In genomic region chr6:125603678-125604462, GRCm38 (mm10) we compare ENCODE assay signal across 9 mouse cellular contexts. TPM values are rescaled to one million over a fixed set of nuclear protein-coding genes. Genes with fewer than 3 reads are reported as not detected.
A peak's percentile ranks its signal among the peaks of the same experiment; 100 is the strongest.
DNase-seq lines count a peak whose midpoint lies in the region; ATAC-seq lines count a peak whose summit lies in the region.
"Had no signal": no experiment of that assay in that cellular context is flagged by ENCODE, and none has a peak within 500 bp of the region (broad histone marks: within the 10 kb centered on the region; RNA-seq: fewer than 3 reads in every experiment).

No protein-coding gene starts in this region.

- no peak for ATAC-seq in midbrain, embryonic 16.5 days
- no peak for ATAC-seq in limb, embryonic 12.5 days (ENCODE audit: insufficient number of reproducible peaks, insufficient read depth, low FRiP score, low TSS enrichment, low read depth)
- ATAC-seq in neural tube, embryonic 15.5 days (ENCODE audit: low FRiP score): no peak; the same call in 1 of the 2 replicates

- peaks cover 20% of the 10 kb centered on the region for H3K27me3 ChIP-seq in midbrain, embryonic 10.5 days (ENCODE audit: low read depth, poor library complexity, severe bottlenecking)
- no peaks in the 10 kb centered on the region for H3K27me3 ChIP-seq in midbrain, embryonic 16.5 days (ENCODE audit: control insufficient read depth, insufficient read depth, low read depth, low read length)
- H3K27me3 ChIP-seq in limb, embryonic 12.5 days: peaks cover 23% of the 10 kb centered on the region
- peaks cover 4% of the 10 kb centered on the region; the same call in 1 of the 2 replicates for H3K27me3 ChIP-seq in neural tube, embryonic 15.5 days (replicated peaks)

- DNase-seq in gastrocnemius, postnatal 10 days: peak; percentile 15
- no peak for DNase-seq in gastrocnemius, postnatal 25 days
- DNase-seq in midbrain, embryonic 10.5 days (ENCODE audit: low spot score): no peak
- no peak for DNase-seq in adrenal gland, postnatal 36 days
- no peak for DNase-seq in cerebellum, adult 18-20 months

- no peaks in the 10 kb centered on the region for H3K9me3 ChIP-seq in midbrain, embryonic 10.5 days (replicated peaks)
- H3K9me3 ChIP-seq in midbrain, embryonic 16.5 days (replicated peaks; ENCODE audit: control insufficient read depth, low read length, poor library complexity, severe bottlenecking): no peaks in the 10 kb centered on the region
- no peaks in the 10 kb centered on the region for H3K9me3 ChIP-seq in limb, embryonic 12.5 days
- H3K9me3 ChIP-seq in neural tube, embryonic 15.5 days (replicated peaks): no peaks in the 10 kb centered on the region

- peaks cover 13% of the 10 kb centered on the region for H3K4me1 ChIP-seq in midbrain, embryonic 10.5 days
- H3K4me1 ChIP-seq in midbrain, embryonic 16.5 days (ENCODE audit: control insufficient read depth, insufficient read depth, low read length): peaks cover 4% of the 10 kb centered on the region; the same call in 1 of the 2 replicates
- peaks cover 14% of the 10 kb centered on the region for H3K4me1 ChIP-seq in limb, embryonic 12.5 days (replicated peaks)
- peaks cover 11% of the 10 kb centered on the region for H3K4me1 ChIP-seq in neural tube, embryonic 15.5 days

- no peak overlapping the region for H3K27ac ChIP-seq in midbrain, embryonic 10.5 days (replicated peaks)
- no peak overlapping the region for H3K27ac ChIP-seq in midbrain, embryonic 16.5 days (ENCODE audit: low read length)
- no peak overlapping the region for H3K27ac ChIP-seq in limb, embryonic 12.5 days
- H3K27ac ChIP-seq in neural tube, embryonic 15.5 days (replicated peaks): no peak overlapping the region

- no peak overlapping the region for H3K9ac ChIP-seq in midbrain, embryonic 16.5 days (ENCODE audit: low read depth, low read length)
- no peak overlapping the region for H3K9ac ChIP-seq in limb, embryonic 12.5 days (replicated peaks)
- no peak overlapping the region for H3K9ac ChIP-seq in neural tube, embryonic 15.5 days (replicated peaks)

- no peaks in the 10 kb centered on the region for H3K36me3 ChIP-seq in midbrain, embryonic 10.5 days
- H3K36me3 ChIP-seq in midbrain, embryonic 16.5 days (ENCODE audit: control insufficient read depth, insufficient read depth, low read length): no peaks in the 10 kb centered on the region
- H3K36me3 ChIP-seq in limb, embryonic 12.5 days: no peaks in the 10 kb centered on the region
- no peaks in the 10 kb centered on the region for H3K36me3 ChIP-seq in neural tube, embryonic 15.5 days

- H3K4me3 ChIP-seq in midbrain, embryonic 10.5 days: peak overlapping the region; percentile 23
- no peak overlapping the region for H3K4me3 ChIP-seq in midbrain, embryonic 16.5 days (ENCODE audit: low read depth, low read length)
- no peak overlapping the region for H3K4me3 ChIP-seq in limb, embryonic 12.5 days (replicated peaks)
- H3K4me3 ChIP-seq in neural tube, embryonic 15.5 days (replicated peaks): no peak overlapping the region

- 83% methylated on average over 26 of the region's 26 CpGs for WGBS in midbrain, embryonic 10.5 days
- 81% methylated on average over 26 of the region's 26 CpGs for WGBS in midbrain, embryonic 16.5 days
- WGBS in limb, embryonic 12.5 days: 80% methylated on average over 26 of the region's 26 CpGs
- WGBS in neural tube, embryonic 15.5 days: 81% methylated on average over 26 of the region's 26 CpGs

- no peak overlapping the region for H3K4me2 ChIP-seq in midbrain, embryonic 16.5 days (ENCODE audit: low read length)
- H3K4me2 ChIP-seq in limb, embryonic 12.5 days: peak overlapping the region; percentile 40; the same call in 1 of the 2 replicates
- H3K4me2 ChIP-seq in neural tube, embryonic 15.5 days: peak overlapping the region; percentile 31

RNA-seq across cellular contexts. Expression of gene Vwf, which starts 57.3 kb away (rescaled TPM):
- 10 to 100 TPM; 26.5 to 27.6 TPM for total RNA-seq in gastrocnemius, postnatal 10 days (2021)
- total RNA-seq in gastrocnemius, postnatal 25 days (2021): 10 to 100 TPM; 17.3 to 42.4 TPM
- 5.8 and 10.1 TPM in 2 replicates for polyA plus RNA-seq in midbrain, embryonic 10.5 days (2016; fragmentation: Nextera tagmentation; extraction: Ambion mirVana)
- polyA plus RNA-seq in midbrain, embryonic 16.5 days (2015; fragmentation: Nextera tagmentation; extraction: Ambion mirVana): 8.4 and 9.8 TPM in 2 replicates
- 2.9 and 5.1 TPM in 2 replicates for polyA plus RNA-seq in limb, embryonic 12.5 days (2016; fragmentation: Nextera tagmentation; extraction: Ambion mirVana)
- 7.8 and 14.9 TPM in 2 replicates for polyA plus RNA-seq in neural tube, embryonic 15.5 days (2015; fragmentation: Nextera tagmentation; extraction: Ambion mirVana)
- 1 to 10 TPM; 7.6 to 7.9 TPM for total RNA-seq in adrenal gland, postnatal 36 days (2021)
- total RNA-seq: CH12.LX had no signal
